Mouse (Mus musculus) cortical plate, adult 2 months (tissue): ENCODE data around the gene Ak5.

Experiments used
- CTCF ChIP-seq: fragments of 200-500 bp; IDR thresholded peaks from 2 replicates; pipeline ENCODE4 v1.5.1; 2011; ENCODE audit warnings: mild to moderate bottlenecking, control low read depth, low read length; ENCODE audit not compliant: insufficient read depth; ENCODE audit errors: extremely low read depth
- POLR2A ChIP-seq: fragments of 200-500 bp; IDR thresholded peaks from 2 replicates; pipeline ENCODE4 v1.6.1; 2011; ENCODE audit warnings: mild to moderate bottlenecking, low read length, control low read depth; ENCODE audit not compliant: insufficient read depth; ENCODE audit errors: extremely low read depth

GRCm38 (mm10) chr3:152516569-152516968 is 151.6 kb downstream of the Ak5 start:
- TF ChIP-seq CTCF (no peak), POLR2A (no peak)
